1 mouse cellular context compared by ENCODE assay signal in the genomic region with DNA sequence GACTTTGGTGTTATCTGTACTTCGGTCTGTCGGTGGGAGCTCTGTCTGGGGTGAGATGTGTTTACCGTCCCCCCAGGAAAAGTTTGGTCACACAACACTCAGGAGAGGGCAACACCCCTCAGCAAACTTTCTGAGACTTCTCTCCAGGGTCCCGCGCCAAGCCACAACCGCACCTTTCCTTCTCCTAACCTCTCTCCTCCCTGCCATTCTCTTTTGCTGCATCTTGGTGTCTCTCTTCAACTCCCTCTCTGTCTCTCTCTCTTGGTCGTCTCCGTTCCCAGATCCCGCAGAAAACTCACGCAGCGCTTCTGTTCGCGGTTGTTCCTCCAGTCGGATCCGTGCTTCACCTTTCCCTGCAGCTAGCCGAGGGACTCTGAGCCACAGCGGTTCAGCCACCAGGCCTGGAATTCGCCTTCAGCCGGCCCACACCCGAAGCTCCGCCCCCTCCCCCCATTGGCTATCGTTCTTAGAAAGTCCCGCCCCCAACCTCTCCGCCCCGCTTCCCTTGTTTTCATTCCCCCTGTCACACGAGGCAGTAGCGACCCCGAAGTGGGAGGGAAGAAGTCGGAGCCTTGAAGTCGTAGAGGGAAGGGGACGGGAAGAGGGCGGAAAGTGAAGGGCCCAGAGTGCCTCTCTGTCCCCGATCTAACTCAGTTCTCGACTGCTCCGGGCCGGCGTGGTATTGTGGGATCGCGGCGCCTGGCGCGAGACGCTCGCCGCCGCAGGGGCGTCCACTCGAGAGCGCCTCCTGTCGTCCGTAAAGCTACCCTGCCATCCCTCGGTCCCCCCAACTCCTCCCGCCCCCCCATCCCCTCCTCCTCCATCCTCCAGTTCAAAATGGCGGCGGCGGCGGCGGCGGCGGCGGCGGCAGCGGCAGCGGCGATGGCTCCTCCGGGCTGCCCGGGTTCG.
A peak's percentile ranks its signal among the peaks of the same experiment; 100 is the strongest.
TF ChIP-seq lines count a peak whose summit lies in the region.

A gene (minus strand): TSS at position 431 of the 909 bp plus-strand sequence.
A gene (plus strand): TSS at position 823 of the 909 bp plus-strand sequence.

TF ChIP-seq in CH12.LX, 34 proteins besides CTCF, POLR2A, EP300 and RAD21 (continued from another document):
- TF ChIP-seq POLR2AphosphoS2 (IDR thresholded peaks at IDR 0.05; ENCODE audit: low read depth, low read length), result 0 out of 2 replicates have a peak, but pooled peaks have one; percentile 46
- peak; percentile 47; the same call in 1 of the 2 replicates for TF ChIP-seq TCF12 (IDR thresholded peaks at IDR 0.05; ENCODE audit: low read depth, low read length)
- no peak for TF ChIP-seq PAX5 (IDR thresholded peaks at IDR 0.05; ENCODE audit: low read length)
- no peak for TF ChIP-seq E2F4 (IDR thresholded peaks at IDR 0.05; ENCODE audit: insufficient replicate concordance, low read depth, low read length)
- no peak for TF ChIP-seq ZKSCAN1 (IDR thresholded peaks at IDR 0.05; ENCODE audit: borderline replicate concordance, low read depth, low read length)
- TF ChIP-seq MXI1 (IDR thresholded peaks at IDR 0.05; ENCODE audit: low read depth, low read length), result peak; percentile 93
- TF ChIP-seq USF1 (IDR thresholded peaks at IDR 0.05; ENCODE audit: low read depth, low read length), result no peak
- TF ChIP-seq NELFE (IDR thresholded peaks at IDR 0.05; ENCODE audit: low read depth, low read length), result peak; percentile 55
- no peak for TF ChIP-seq ZNF384 (IDR thresholded peaks at IDR 0.05; ENCODE audit: low read depth, low read length)
- no peak for TF ChIP-seq USF2 (conservative IDR thresholded peaks at IDR 0.05; ENCODE audit: low read depth, low read length)
- TF ChIP-seq JUND (conservative IDR thresholded peaks at IDR 0.05; ENCODE audit: low read depth, low read length), result no peak
- peak; percentile 39 for TF ChIP-seq BHLHE40 (IDR thresholded peaks at IDR 0.05; ENCODE audit: low read depth, low read length)
- peak; percentile 33; the same call in 1 of the 2 replicates for TF ChIP-seq NRF1 (IDR thresholded peaks at IDR 0.05; ENCODE audit: low read depth, low read length)
- peak; percentile 70 for TF ChIP-seq MAZ (IDR thresholded peaks at IDR 0.05; ENCODE audit: low read depth, low read length)
- no peak for TF ChIP-seq ZC3H11A (IDR thresholded peaks at IDR 0.05; ENCODE audit: low read depth, low read length)
- TF ChIP-seq SMC3 (IDR thresholded peaks at IDR 0.05; ENCODE audit: low read depth, low read length), result peak; percentile 32; the same call in 1 of the 2 replicates
- TF ChIP-seq SIN3A (IDR thresholded peaks at IDR 0.05; ENCODE audit: low read length), result peak; percentile 95
- TF ChIP-seq MEF2A (IDR thresholded peaks at IDR 0.05; ENCODE audit: borderline replicate concordance, low read depth, low read length), result no peak; the same call in 1 of the 2 replicates
- peak; percentile 70; the same call in 1 of the 2 replicates for TF ChIP-seq IRF4 (IDR thresholded peaks at IDR 0.05; ENCODE audit: low read depth, low read length)
- no peak for TF ChIP-seq JUN (IDR thresholded peaks at IDR 0.05; ENCODE audit: insufficient read depth, low read depth, low read length)
- no peak; the same call in 1 of the 2 replicates for TF ChIP-seq GABPA (IDR thresholded peaks at IDR 0.05; ENCODE audit: insufficient replicate concordance, low read depth, low read length)
- TF ChIP-seq MAX (IDR thresholded peaks at IDR 0.05; ENCODE audit: low read length), result peak; percentile 79
- peak; percentile 72 for TF ChIP-seq ZMIZ1 (IDR thresholded peaks at IDR 0.05; ENCODE audit: low read depth, low read length)
- peak; percentile 56; the same call in 1 of the 2 replicates for TF ChIP-seq UBTF (IDR thresholded peaks at IDR 0.05; ENCODE audit: low read depth, low read length)
- no peak for TF ChIP-seq ETS1 (conservative IDR thresholded peaks at IDR 0.05; ENCODE audit: low read depth, low read length)
- TF ChIP-seq TBP (conservative IDR thresholded peaks at IDR 0.05; ENCODE audit: low read depth, low read length), result peak; percentile 34; the same call in 1 of the 2 replicates
- peak; percentile 85; the same call in 1 of the 2 replicates for TF ChIP-seq MYC (IDR thresholded peaks at IDR 0.05; ENCODE audit: low read depth, low read length)
- TF ChIP-seq HCFC1 (IDR thresholded peaks at IDR 0.05; ENCODE audit: low read depth, low read length), result peak; percentile 80
- TF ChIP-seq KAT2A (IDR thresholded peaks at IDR 0.05; ENCODE audit: insufficient replicate concordance, low read length), result 0 out of 2 replicates have a peak, but pooled peaks have one; percentile 60
